Comparison of ENCODE assay signal across 24 mouse cellular contexts in genomic region chr12:103252901-103253434, GRCm38 (mm10). TPM values are rescaled to one million over a fixed set of nuclear protein-coding genes. Genes with fewer than 3 reads are reported as not detected.
DNase-seq lines count a peak whose midpoint lies in the region; ATAC-seq and TF ChIP-seq lines count a peak whose summit lies in the region.
"Had no signal": no experiment of that assay in that cellular context is flagged by ENCODE, and none has a peak within 500 bp of the region (broad histone marks: within the 10 kb centered on the region; RNA-seq: fewer than 3 reads in every experiment).

No protein-coding gene starts in this region.

- H3K36me3 ChIP-seq in forebrain, postnatal 0 days (ENCODE audit: insufficient read depth): no peaks in the 10 kb centered on the region
- no peaks in the 10 kb centered on the region for H3K36me3 ChIP-seq in forebrain, embryonic 15.5 days
- H3K36me3 ChIP-seq: embryonic facial prominence, embryonic 10.5 days; forebrain, embryonic 10.5 days; hindbrain, embryonic 12.5 days had no signal

- H3K9me3 ChIP-seq in forebrain, postnatal 0 days (ENCODE audit: low read length): no peaks in the 10 kb centered on the region
- H3K9me3 ChIP-seq in forebrain, embryonic 15.5 days: no peaks in the 10 kb centered on the region
- H3K9me3 ChIP-seq: embryonic facial prominence, embryonic 10.5 days; forebrain, embryonic 10.5 days; hindbrain, embryonic 12.5 days had no signal

- H3K9ac ChIP-seq in forebrain, postnatal 0 days: no peak overlapping the region
- no peak overlapping the region for H3K9ac ChIP-seq in forebrain, embryonic 15.5 days (replicated peaks)
- H3K9ac ChIP-seq: hindbrain, embryonic 12.5 days had no signal

- no peaks in the 10 kb centered on the region for H3K4me1 ChIP-seq in forebrain, postnatal 0 days (ENCODE audit: insufficient read depth)
- no peaks in the 10 kb centered on the region for H3K4me1 ChIP-seq in forebrain, embryonic 15.5 days
- H3K4me1 ChIP-seq: embryonic facial prominence, embryonic 10.5 days; forebrain, embryonic 10.5 days; hindbrain, embryonic 12.5 days had no signal

- WGBS in forebrain, postnatal 0 days: 70% methylated on average over 8 of the region's 8 CpGs
- WGBS in forebrain, embryonic 15.5 days: 81% methylated on average over 8 of the region's 8 CpGs

- no peak overlapping the region for H3K27ac ChIP-seq in forebrain, postnatal 0 days (ENCODE audit: low read depth, low read length)
- H3K27ac ChIP-seq in forebrain, embryonic 15.5 days (replicated peaks): no peak overlapping the region
- no peak overlapping the region for H3K27ac ChIP-seq in gastrocnemius, adult 2 months
- H3K27ac ChIP-seq: embryonic facial prominence, embryonic 10.5 days; forebrain, embryonic 10.5 days; hindbrain, embryonic 12.5 days had no signal

- no peak overlapping the region for H3K4me3 ChIP-seq in forebrain, postnatal 0 days (ENCODE audit: low read depth, low read length)
- H3K4me3 ChIP-seq in forebrain, embryonic 15.5 days: no peak overlapping the region
- no peak overlapping the region for H3K4me3 ChIP-seq in gastrocnemius, adult 2 months
- H3K4me3 ChIP-seq: embryonic facial prominence, embryonic 10.5 days; forebrain, embryonic 10.5 days; hindbrain, embryonic 12.5 days had no signal

- no peak overlapping the region for H3K4me2 ChIP-seq in forebrain, postnatal 0 days (ENCODE audit: low read depth)
- no peak overlapping the region for H3K4me2 ChIP-seq in forebrain, embryonic 15.5 days (replicated peaks)
- H3K4me2 ChIP-seq: hindbrain, embryonic 12.5 days had no signal

- ATAC-seq in forebrain, postnatal 0 days: no peak
- ATAC-seq in forebrain, embryonic 15.5 days (replicated peaks): no peak
- ATAC-seq: activated CD4-positive, CD25-positive, alpha-beta regulatory T cell, adult 4 months; forebrain, embryonic 14.5 days; hindbrain, embryonic 16.5 days; inflammation-experienced regulatory T-cells, adult 6 months; Patski had no signal

- intact Hi-C loops in gastrocnemius, adult 2 months (cut with DNase I): no loop called here

- peak; percentile 9 for DNase-seq in forebrain, postnatal 0 days
- peak; percentile 4 for DNase-seq in adipocyte (ENCODE audit: low spot score)
- DNase-seq in fat pad, adult 2 months (ENCODE audit: extremely low read depth, low read depth, low spot score): peak; percentile 18
- DNase-seq in lung, postnatal 25 days (ENCODE audit: low spot score): peak; percentile 52
- DNase-seq in gastrocnemius, adult 2 months: no peak
- no peak for DNase-seq in kidney, postnatal 14 days
- DNase-seq: adrenal gland, postnatal 10 days; cerebellum, adult 2 months; gastrocnemius, postnatal 36 days; heart, adult 11 months; heart, postnatal 10 days; heart, postnatal 4 days had no signal

- no peak for TF ChIP-seq CTCF in forebrain, postnatal 0 days (IDR thresholded peaks at IDR 0.05; ENCODE audit: low read depth)
- TF ChIP-seq CTCF in gastrocnemius, adult 2 months (IDR thresholded peaks at IDR 0.05): no peak

- no peaks in the 10 kb centered on the region for H3K27me3 ChIP-seq in forebrain, postnatal 0 days (ENCODE audit: insufficient read depth, low read length)
- no peaks in the 10 kb centered on the region for H3K27me3 ChIP-seq in forebrain, embryonic 15.5 days
- H3K27me3 ChIP-seq: CH12.LX; hindbrain, embryonic 12.5 days; Patski had no signal

RNA-seq across cellular contexts. Expression of gene Prima1, which starts 11.0 kb away (rescaled TPM):
- 0.67 and 1.5 TPM in 2 replicates for total RNA-seq in forebrain, postnatal 0 days (2014; rRNA removed)
- 0.69 and 0.72 TPM in 2 replicates for polyA plus RNA-seq in forebrain, postnatal 0 days (2015; fragmentation: Nextera tagmentation; extraction: Ambion mirVana)
- 0.23 and 0.25 TPM in 2 replicates for polyA plus RNA-seq in forebrain, embryonic 15.5 days (2015; fragmentation: Nextera tagmentation; extraction: Ambion mirVana)
- total RNA-seq in gastrocnemius, adult 2 months (2021): 10 to 100 TPM; 20.8 to 28.6 TPM
- total RNA-seq: CH12.LX had no signal
- polyA plus RNA-seq: activated CD4-positive, CD25-positive, alpha-beta regulatory T cell, adult 4 months; forebrain, embryonic 10.5 days; inflammation-experienced regulatory T-cells, adult 6 months had no signal

RNA-seq across cellular contexts. Expression of gene Fam181a, which starts 57.8 kb away (rescaled TPM):
- total RNA-seq in forebrain, postnatal 0 days (2014; rRNA removed): 10.0 and 10.7 TPM in 2 replicates
- polyA plus RNA-seq in forebrain, postnatal 0 days (2015; fragmentation: Nextera tagmentation; extraction: Ambion mirVana): 6.9 and 9.1 TPM in 2 replicates
- polyA plus RNA-seq in forebrain, embryonic 15.5 days (2015; fragmentation: Nextera tagmentation; extraction: Ambion mirVana): 4.0 TPM in 2 replicates
- total RNA-seq in gastrocnemius, adult 2 months (2021): not detected
- total RNA-seq: adrenal gland, postnatal 10 days; CH12.LX; gastrocnemius, adult 18-20 months; gastrocnemius, postnatal 36 days; heart, postnatal 10 days; heart, postnatal 4 days had no signal
- polyA plus RNA-seq: activated CD4-positive, CD25-positive, alpha-beta regulatory T cell, adult 4 months; embryonic facial prominence, embryonic 14.5 days; inflammation-experienced regulatory T-cells, adult 6 months; Patski had no signal

Comparison
In these comparisons a context has a peak if more than half of its experiments do, and no peak if none do; other contexts are left out.
1. DNase-seq: peak in forebrain, postnatal 0 days (single experiment), adipocyte (single experiment), fat pad, adult 2 months (single experiment) and lung, postnatal 25 days (single experiment); none in gastrocnemius, adult 2 months (single experiment) and kidney, postnatal 14 days (single experiment).
2. RNA of gene Fam181a, which starts 57.8 kb away (total RNA-seq): 10.0 to 10.7 TPM in forebrain, postnatal 0 days; not detected in gastrocnemius, adult 2 months; every median in the first group is over 10 times any median in the second.